Mouse (Mus musculus): ENCODE data around the gene Npdc1. TPM values are rescaled to one million over a fixed set of nuclear protein-coding genes. Genes with fewer than 3 reads are reported as not detected.
"Not testable (repeated sequence)": the region's sequence is repeated elsewhere in the genome, so short reads cannot be mapped to it uniquely, and the experiment has no call there.

Npdc1 gene
- total RNA-seq, 4 experiments from 2014 or later, result 25.3 to 35.8 (median 33.6) TPM

GRCm38 (mm10) chr2:25395721-25396596, 3.2 kb upstream of the Npdc1 start, which contains the start of gene Entpd2:
Gene Entpd2, plus strand, starts transcription at chr2:25395874.
- no peak for DNase-seq (ENCODE audit: low spot score)

- DNase-seq (ENCODE audit: low spot score), result no peak
Measured at GRCm38 (mm10) chr2:25396597-25396983, 2.6 kb upstream of the Npdc1 start.

- no peak for DNase-seq (ENCODE audit: low spot score)
Measured at GRCm38 (mm10) chr2:25397010-25397409, 2.1 kb upstream of the Npdc1 start.

- no peak for DNase-seq (ENCODE audit: low spot score)
Measured at GRCm38 (mm10) chr2:25398065-25398464, 1.1 kb upstream of the Npdc1 start.

GRCm38 (mm10) chr2:25400291-25400690, 1.1 kb downstream of the Npdc1 start:
- peak; percentile 66 for DNase-seq (ENCODE audit: low spot score)

GRCm38 (mm10) chr2:25400764-25401163, 1.6 kb downstream of the Npdc1 start:
- DNase-seq (ENCODE audit: low spot score), result peak; percentile 51

- peak; percentile 50 for DNase-seq (ENCODE audit: low spot score)
Measured at GRCm38 (mm10) chr2:25402377-25402971, 3.3 kb downstream of the Npdc1 start.

- peak; percentile 79 for DNase-seq (ENCODE audit: low spot score)
Measured at GRCm38 (mm10) chr2:25402972-25403601, 3.9 kb downstream of the Npdc1 start.

- DNase-seq (ENCODE audit: low spot score), result no peak
Measured at GRCm38 (mm10) chr2:25403994-25404393, 4.8 kb downstream of the Npdc1 start.

GRCm38 (mm10) chr2:25408908-25409307, 9.8 kb downstream of the Npdc1 start:
- DNase-seq (ENCODE audit: low spot score), result no peak

- DNase-seq (ENCODE audit: low spot score), result not testable (repeated sequence)
Measured at GRCm38 (mm10) chr2:25413436-25413835, 14.3 kb downstream of the Npdc1 start.

GRCm38 (mm10) chr2:25417426-25417825, 18.3 kb downstream of the Npdc1 start:
- no peak for DNase-seq (ENCODE audit: low spot score)

- DNase-seq (ENCODE audit: low spot score), result no peak
Measured at GRCm38 (mm10) chr2:25421896-25422295, 22.7 kb downstream of the Npdc1 start.

- DNase-seq (ENCODE audit: low spot score), result no peak
Measured at GRCm38 (mm10) chr2:25422587-25423410, 23.6 kb downstream of the Npdc1 start, which contains the start of gene Fut7. Gene Fut7, plus strand, starts transcription at chr2:25423267.

- no peak for DNase-seq (ENCODE audit: low spot score)
Measured at GRCm38 (mm10) chr2:25423626-25424025, 24.5 kb downstream of the Npdc1 start.

GRCm38 (mm10) chr2:25425481-25425880, 26.3 kb downstream of the Npdc1 start:
- no peak for DNase-seq (ENCODE audit: low spot score)

GRCm38 (mm10) chr2:25426721-25427191, 27.6 kb downstream of the Npdc1 start:
- peak; percentile 71 for DNase-seq (ENCODE audit: low spot score)

GRCm38 (mm10) chr2:25427256-25427655, 28.1 kb downstream of the Npdc1 start:
- DNase-seq (ENCODE audit: low spot score), result no peak

- DNase-seq (ENCODE audit: low spot score), result peak; percentile 84
Measured at GRCm38 (mm10) chr2:25428442-25429236, 29.5 kb downstream of the Npdc1 start, which contains the start of gene Abca2. Gene Abca2, plus strand, starts transcription at chr2:25428703.

- no peak for DNase-seq (ENCODE audit: low spot score)
Measured at GRCm38 (mm10) chr2:25429435-25430180, 30.5 kb downstream of the Npdc1 start.
